Mouse (Mus musculus): Measurements from ENCODE around the gene Lrfn3. TPM values are rescaled to one million over a fixed set of nuclear protein-coding genes. Genes with fewer than 3 reads are reported as not detected.

The Lrfn3 gene
- total and polyA plus RNA-seq, 3 experiments = 0.08 TPM; not detected in 2

DNA sequence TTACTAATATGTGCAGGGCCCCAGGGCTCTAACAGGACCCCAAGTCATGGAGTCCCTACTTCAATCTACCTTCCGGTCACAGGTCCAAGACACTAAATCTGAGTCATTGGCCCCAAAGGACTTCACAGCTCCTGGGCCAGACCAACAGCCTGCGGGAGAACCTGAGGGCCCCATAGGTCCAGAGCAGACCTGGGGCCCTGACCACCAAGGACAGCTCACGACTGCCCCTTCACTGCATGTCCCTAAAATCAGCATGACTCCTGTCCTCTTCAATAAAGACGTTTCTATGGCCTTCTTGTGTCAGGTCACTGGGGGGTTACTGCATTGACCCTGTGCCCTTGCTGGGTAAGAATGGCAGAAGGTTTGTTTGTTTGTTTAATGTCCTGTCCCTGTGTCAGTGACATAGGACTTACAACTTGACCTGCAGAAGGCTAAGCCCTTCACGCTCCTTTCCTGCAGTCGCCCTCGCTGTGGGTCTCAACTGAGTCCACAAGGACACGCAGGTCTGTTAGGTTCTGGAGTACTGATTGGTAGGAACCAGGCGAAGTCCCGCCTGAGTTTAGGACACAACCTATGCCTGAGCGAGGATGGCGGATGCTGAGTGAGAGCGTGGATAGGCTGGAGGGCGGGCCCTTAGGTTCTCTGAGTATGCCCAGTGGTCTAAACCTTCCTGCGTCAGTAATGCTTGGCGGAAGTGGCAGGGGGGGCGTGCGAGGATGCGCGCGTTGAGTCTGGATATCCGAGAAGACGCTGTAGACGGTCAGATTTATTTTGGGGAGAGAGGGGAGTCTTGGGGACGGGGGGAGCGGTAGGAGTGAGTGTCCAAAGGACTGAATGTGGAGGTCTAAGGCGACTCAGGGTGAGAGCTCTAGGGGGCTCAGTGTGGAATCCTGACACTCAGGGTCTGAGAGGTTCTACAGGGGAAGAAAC, 54.2 kb downstream of the Lrfn3 start, which contains the start of gene Alkbh6:
Gene Alkbh6, plus strand, starts transcription at position 642 of the 930 bp plus-strand sequence.
- Histone ChIP-seq H3K4me2 (ENCODE audit: insufficient read depth, low read depth, poor library complexity, severe bottlenecking) (peak within 1 kb of the TSS; percentile 82), H3K9me3 (replicated peaks; ENCODE audit: low read length) (no peaks in the 10 kb centered on the region), H3K4me1 (ENCODE audit: control insufficient read depth in 1 of 2, insufficient read depth in 2 of 2) (peaks cover 11 to 29% of the 10 kb centered on the region in 2 experiments), H3K27ac (ENCODE audit: insufficient read depth, low read depth) (peak within 1 kb of the TSS; percentile 34; the same call in 1 of the 2 replicates), H3K36me3 (replicated peaks in 1 of 2; ENCODE audit: control insufficient read depth in 1 of 2, insufficient read depth in 1 of 2, low read length in 1 of 2) (peaks cover 10 to 34% of the 10 kb centered on the region in 2 experiments), H3K9ac (ENCODE audit: insufficient read depth, low read depth) (peak within 1 kb of the TSS; percentile 66), H3K4me3 (replicated peaks in 1 of 3; ENCODE audit: low read depth in 2 of 3, low read length in 2 of 3, poor library complexity in 1 of 3) (peak within 1 kb of the TSS; percentile 75 to 96 (median 85)), H3K27me3 (replicated peaks) (peaks cover 11% of the 10 kb centered on the region), H3K79me2 (replicated peaks; ENCODE audit: control insufficient read depth, extremely low read depth, insufficient read depth, poor library complexity, severe bottlenecking) (peaks cover 6% of the 10 kb centered on the region)
- dilution Hi-C loops (cut with MboI; ENCODE audit: extremely low pct_ligation_motif_present, extremely low pct_unique_long_range_greater_than_20kb, low sequenced_read_pairs) (no loop called here), in situ Hi-C loops (cut with MboI; ENCODE audit: low pct_ligation_motif_present, low pct_unique_long_range_greater_than_20kb, low sequenced_read_pairs) (no loop called here)
- peak; percentile 90; the same call in 1 of the 2 replicates for TF ChIP-seq POLR2AphosphoS2 (IDR thresholded peaks at IDR 0.05; ENCODE audit: low read depth, low read length)
- TF ChIP-seq MXI1 (IDR thresholded peaks at IDR 0.05; ENCODE audit: low read depth, low read length) = peak; percentile 75
- no peak for TF ChIP-seq ZKSCAN1 (IDR thresholded peaks at IDR 0.05; ENCODE audit: borderline replicate concordance, low read depth, low read length)
- TF ChIP-seq ZNF384 (IDR thresholded peaks at IDR 0.05; ENCODE audit: low read depth, low read length) = no peak
- no peak; the same call in 1 of the 2 replicates for TF ChIP-seq TCF12 (IDR thresholded peaks at IDR 0.05; ENCODE audit: low read depth, low read length)
- peak; percentile 78 for TF ChIP-seq HCFC1 (IDR thresholded peaks at IDR 0.05; ENCODE audit: low read depth, low read length)
- peak; percentile 92 for TF ChIP-seq ELF1 (IDR thresholded peaks at IDR 0.05; ENCODE audit: low read depth, low read length)
- TF ChIP-seq ETS1 (conservative IDR thresholded peaks at IDR 0.05; ENCODE audit: low read depth, low read length) = no peak
- no peak for TF ChIP-seq ZC3H11A (IDR thresholded peaks at IDR 0.05; ENCODE audit: low read depth, low read length)
- no peak for TF ChIP-seq UBTF (IDR thresholded peaks at IDR 0.05; ENCODE audit: low read depth, low read length)
- TF ChIP-seq CHD1 (IDR thresholded peaks at IDR 0.05; ENCODE audit: low read depth, low read length) = no peak
- peak; percentile 93 for TF ChIP-seq SIN3A (IDR thresholded peaks at IDR 0.05; ENCODE audit: low read length)
- no peak for TF ChIP-seq BHLHE40 (IDR thresholded peaks at IDR 0.05; ENCODE audit: low read depth, low read length)
- no peak for TF ChIP-seq USF1 (IDR thresholded peaks at IDR 0.05; ENCODE audit: low read depth, low read length)
- TF ChIP-seq USF2 (conservative IDR thresholded peaks at IDR 0.05; ENCODE audit: low read depth, low read length) = no peak
- peak; percentile 74 for TF ChIP-seq CHD2 (IDR thresholded peaks at IDR 0.05; ENCODE audit: low read length)
- TF ChIP-seq RCOR1 (conservative IDR thresholded peaks at IDR 0.05; ENCODE audit: low read depth, low read length) = no peak
- TF ChIP-seq E2F4 (IDR thresholded peaks at IDR 0.05; ENCODE audit: insufficient replicate concordance, low read depth, low read length) = no peak
- TF ChIP-seq MAX (IDR thresholded peaks at IDR 0.05; ENCODE audit: low read length) = peak; percentile 71
- no peak for TF ChIP-seq IRF4 (IDR thresholded peaks at IDR 0.05; ENCODE audit: low read depth, low read length)
- TF ChIP-seq MYC (IDR thresholded peaks at IDR 0.05; ENCODE audit: low read depth, low read length) = peak; percentile 13; the same call in 1 of the 2 replicates
- no peak for TF ChIP-seq CTCF (conservative IDR thresholded peaks at IDR 0.05 in 1 of 2, IDR thresholded peaks at IDR 0.05 in 1 of 2; ENCODE audit: low read depth in 2 of 2, low read length in 2 of 2)
- 0 out of 2 replicates have a peak, but pooled peaks have one; percentile 30 for TF ChIP-seq KAT2A (IDR thresholded peaks at IDR 0.05; ENCODE audit: insufficient replicate concordance, low read length)
- peak; percentile 94 for TF ChIP-seq ZMIZ1 (IDR thresholded peaks at IDR 0.05; ENCODE audit: low read depth, low read length)
- peak; percentile 70 for TF ChIP-seq MAZ (IDR thresholded peaks at IDR 0.05; ENCODE audit: low read depth, low read length)
- no peak for TF ChIP-seq SMC3 (IDR thresholded peaks at IDR 0.05; ENCODE audit: low read depth, low read length)
- TF ChIP-seq GABPA (IDR thresholded peaks at IDR 0.05; ENCODE audit: insufficient replicate concordance, low read depth, low read length) = no peak
- peak; percentile 93 for TF ChIP-seq NELFE (IDR thresholded peaks at IDR 0.05; ENCODE audit: low read depth, low read length)
- TF ChIP-seq POLR2A (IDR thresholded peaks at IDR 0.05; ENCODE audit: low read depth, low read length) = peak; percentile 94
- no peak for TF ChIP-seq JUN (IDR thresholded peaks at IDR 0.05; ENCODE audit: insufficient read depth, low read depth, low read length)
- peak; percentile 78 for TF ChIP-seq NRF1 (IDR thresholded peaks at IDR 0.05; ENCODE audit: low read depth, low read length)
- TF ChIP-seq JUND (conservative IDR thresholded peaks at IDR 0.05; ENCODE audit: low read depth, low read length) = no peak
- TF ChIP-seq RAD21 (IDR thresholded peaks at IDR 0.05; ENCODE audit: low read depth, low read length) = no peak
- no peak for TF ChIP-seq EP300 (IDR thresholded peaks at IDR 0.05; ENCODE audit: low read length)
- TF ChIP-seq MEF2A (IDR thresholded peaks at IDR 0.05; ENCODE audit: borderline replicate concordance, low read depth, low read length) = no peak
- TF ChIP-seq MAFK (IDR thresholded peaks at IDR 0.05; ENCODE audit: insufficient replicate concordance, low read length) = no peak
- 0 out of 2 replicates have a peak, but pooled peaks have one; percentile 45 for TF ChIP-seq TBP (conservative IDR thresholded peaks at IDR 0.05; ENCODE audit: low read depth, low read length)
- no peak for TF ChIP-seq PAX5 (IDR thresholded peaks at IDR 0.05; ENCODE audit: low read length)
- peak; percentile 98 for DNase-seq (ENCODE audit: extremely low read depth)

Data from CH12.LX (cell line).